Mouse (Mus musculus): ENCODE measurements around the gene Asns.

Gene Asns

DNA sequence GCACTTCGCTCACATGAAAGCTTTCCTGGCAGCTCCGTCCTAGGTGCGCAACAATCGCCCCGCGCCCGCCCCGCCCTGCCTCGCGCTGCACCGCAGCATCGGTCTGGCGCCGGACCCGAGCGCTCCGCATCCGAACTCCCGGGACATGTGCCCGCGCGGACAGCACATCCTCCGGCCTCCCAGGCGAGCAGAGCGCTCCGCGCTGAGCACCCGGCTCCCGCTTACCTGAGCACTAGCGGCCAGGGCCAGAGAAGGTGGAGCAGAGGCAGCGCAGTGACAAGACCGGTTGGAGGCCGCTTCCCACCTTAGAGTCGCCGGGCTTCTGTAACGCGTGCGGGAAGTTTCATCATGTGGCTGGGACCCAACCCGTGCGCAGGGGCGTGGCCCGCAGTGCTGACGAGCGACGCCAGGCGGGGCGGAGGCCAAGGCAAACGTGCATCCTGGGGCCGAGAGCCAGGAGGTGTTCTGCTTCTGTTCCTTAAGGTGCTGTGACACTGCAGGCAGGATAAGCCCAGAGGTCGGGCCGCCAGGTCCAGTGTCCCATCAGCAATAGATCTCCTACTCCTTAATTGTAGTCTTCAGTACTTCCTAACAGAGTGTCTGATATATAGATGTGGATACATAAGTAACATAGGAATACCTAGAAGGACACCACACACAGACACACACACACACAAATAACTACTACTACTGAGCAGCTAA lies at the start of gene Asns:
Gene Asns, minus strand, starts transcription at position 371 of the 702 bp plus-strand sequence.
- DNase-seq: peak; percentile 94

DNA sequence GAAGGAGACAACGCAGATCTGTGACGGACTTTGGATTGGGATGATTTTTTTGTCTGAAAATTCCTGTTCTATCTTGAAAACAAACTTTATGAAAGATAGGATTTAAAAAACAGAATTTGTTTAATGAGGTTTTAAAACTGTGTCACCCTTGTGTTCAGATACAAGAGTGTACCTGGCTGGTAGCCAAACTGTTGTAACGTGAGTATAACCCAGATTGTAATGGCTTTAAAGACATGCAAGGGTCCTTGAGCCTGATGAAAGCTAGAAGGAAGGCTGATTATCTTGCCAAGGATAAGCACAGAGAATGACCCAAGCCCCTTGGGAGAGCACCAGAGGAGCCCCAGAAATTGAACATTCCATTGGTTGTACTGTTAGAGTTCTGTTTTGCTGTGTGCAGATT lies 48.7 kb upstream of the Asns start:
- no peak for DNase-seq

DNA sequence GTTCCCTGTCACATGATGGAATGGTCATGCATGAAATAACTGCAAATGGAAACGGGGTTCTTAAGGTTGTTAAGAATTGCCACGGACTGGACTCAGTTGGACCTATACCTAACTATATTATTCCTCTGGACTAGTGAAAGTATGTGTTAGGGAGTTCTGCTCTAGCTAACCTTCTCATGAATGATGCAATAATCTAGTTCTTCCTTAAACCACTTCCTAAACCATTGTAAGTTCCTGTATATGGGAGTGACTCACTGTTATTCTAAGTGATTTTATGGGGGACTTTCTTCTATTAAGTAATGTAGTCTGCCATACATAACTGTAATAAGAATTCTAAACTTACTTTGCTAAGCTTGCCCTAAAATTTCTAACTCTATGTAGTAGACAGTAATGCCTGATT lies 44.8 kb upstream of the Asns start:
- no peak for DNase-seq

DNA sequence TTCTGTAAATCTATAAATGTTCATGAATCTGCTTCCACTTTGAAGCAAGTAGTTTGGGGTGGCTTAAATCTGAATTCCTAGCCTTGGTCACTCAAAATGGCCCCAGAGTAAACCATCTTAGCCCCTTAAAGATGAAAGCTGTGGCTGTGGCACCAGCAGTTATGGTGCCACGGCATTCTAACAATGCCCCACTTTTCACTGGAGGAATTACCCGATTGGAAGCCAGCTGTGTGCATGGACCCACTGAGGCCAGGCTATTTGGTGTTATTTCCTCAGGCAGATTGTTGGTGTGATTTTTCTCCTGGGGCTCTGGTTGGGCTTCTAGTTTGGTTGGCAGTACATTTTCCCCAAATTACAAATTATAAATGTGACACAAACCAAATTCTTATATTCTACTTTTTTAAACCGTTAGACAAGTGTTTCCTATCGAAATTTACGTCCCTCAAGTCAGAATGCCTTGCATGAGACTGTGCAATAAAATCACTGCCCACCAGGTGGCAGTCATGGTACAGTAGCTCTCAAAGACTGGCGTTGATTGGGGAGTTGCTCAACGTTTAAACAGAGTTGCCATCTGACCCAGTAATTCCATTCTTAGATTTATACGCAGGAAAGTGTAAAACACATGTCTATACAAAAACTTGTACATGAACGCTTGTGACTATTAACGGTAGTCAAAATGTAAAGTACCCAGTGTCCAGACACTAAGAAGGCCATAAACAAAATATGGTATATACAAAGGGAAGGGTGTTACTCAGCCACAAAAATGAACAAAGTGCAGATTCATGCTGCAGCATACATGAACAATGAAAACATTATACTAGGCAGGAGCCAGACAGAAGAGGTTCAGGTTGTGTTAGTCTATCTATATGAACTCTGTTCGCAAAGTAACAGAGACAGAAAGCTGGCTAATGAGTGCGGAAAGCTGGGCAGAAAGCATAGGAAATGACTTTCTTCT lies 40.0 kb upstream of the Asns start:
- DNase-seq: peak; percentile 89

DNA sequence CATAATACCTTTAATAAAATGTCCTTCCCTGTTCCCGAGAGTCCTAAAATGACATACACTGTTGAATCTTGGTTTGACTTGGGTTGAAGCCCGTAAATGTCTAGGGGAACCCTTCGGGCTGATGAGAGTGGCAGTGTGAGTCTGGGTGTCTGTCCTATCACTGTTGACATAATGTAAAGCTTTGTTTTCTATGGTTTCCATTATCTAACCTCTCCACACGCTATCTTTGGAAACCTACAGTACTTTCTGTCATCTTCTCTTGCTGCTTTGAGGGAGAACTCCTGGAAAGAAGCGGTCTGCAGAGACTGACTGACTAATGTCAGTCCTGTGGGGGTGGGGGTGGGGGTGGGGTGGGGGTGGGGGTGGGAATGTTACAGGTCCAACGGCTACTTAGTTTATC lies 39.0 kb upstream of the Asns start:
- no peak for DNase-seq

DNA sequence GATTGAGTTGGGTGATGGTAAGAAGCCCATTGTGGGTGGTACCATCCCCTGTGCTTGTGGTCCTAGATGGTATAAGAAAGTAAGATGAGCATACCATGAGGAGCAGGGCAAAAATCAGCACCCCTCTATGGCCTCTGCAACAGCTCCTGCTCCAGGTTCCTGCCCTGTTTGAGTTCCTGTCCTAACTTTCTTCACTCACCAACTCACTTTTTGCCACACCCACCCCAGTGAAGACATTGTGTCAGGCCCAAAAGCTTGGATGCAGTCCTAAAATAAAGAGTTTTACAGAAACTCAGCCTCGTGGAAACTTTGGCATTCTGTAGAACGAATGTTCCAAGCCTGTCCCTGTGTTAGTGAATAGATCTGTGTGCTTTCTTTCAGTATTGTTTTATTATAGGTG lies 36.1 kb upstream of the Asns start:
- no peak for DNase-seq

DNA sequence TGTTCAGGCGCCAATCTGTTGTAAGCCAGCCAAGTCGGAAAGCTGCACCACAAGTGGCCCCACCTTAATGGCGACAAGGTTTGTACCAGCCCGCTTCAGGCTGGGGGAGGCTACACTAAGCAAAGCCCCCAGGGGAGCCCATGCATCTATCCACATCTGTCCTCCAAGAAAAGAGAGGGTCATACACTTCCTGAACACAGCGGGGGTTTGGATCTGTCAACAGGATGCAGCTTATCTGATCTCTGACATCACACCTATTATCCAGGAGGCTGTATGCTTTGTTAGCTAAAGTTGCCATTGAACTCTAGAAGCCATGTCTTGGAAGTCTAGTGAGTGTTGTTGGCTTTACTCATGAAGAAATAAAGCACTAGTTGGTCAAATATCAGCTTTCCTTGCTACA lies 35.2 kb upstream of the Asns start:
- no peak for DNase-seq

DNA sequence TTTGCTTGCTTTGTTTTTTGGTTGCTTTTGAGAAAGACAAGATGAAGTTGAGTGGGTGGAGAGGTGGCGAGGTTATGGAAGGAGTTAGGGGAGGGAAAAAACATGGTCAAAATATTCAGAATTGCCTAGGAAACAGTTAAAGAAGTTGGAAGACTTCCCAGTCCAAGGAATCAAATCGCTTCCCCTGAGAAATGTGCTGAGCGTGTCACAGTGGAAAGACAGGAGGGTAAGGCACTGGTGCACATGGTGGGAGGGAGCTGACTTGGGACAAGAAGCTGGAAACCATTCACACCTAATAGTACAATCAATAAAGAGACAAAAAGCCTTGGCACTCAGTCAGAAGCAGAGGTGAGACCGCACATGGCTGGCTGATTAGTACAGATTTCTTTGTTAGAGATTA lies 23.2 kb upstream of the Asns start:
- DNase-seq: no peak

DNA sequence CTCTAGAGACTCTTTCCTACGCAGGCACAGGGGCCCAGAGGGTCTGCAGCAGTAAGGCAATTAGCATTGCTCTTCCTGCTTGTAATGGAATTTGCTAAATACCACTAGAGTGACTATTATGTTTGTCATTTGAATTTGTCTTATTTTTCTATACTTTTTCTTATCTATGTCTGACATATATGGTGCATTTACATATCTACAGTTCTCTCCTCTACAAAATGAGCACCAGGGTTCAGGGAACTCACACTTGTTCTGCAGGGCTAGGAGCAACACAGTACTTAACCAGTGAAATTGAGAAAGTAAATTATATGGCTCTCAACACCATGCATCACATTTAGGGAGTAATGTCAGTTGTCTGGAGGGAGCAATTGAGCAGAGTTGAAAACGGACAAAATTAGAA lies 21.2 kb upstream of the Asns start:
- no peak for DNase-seq

DNA sequence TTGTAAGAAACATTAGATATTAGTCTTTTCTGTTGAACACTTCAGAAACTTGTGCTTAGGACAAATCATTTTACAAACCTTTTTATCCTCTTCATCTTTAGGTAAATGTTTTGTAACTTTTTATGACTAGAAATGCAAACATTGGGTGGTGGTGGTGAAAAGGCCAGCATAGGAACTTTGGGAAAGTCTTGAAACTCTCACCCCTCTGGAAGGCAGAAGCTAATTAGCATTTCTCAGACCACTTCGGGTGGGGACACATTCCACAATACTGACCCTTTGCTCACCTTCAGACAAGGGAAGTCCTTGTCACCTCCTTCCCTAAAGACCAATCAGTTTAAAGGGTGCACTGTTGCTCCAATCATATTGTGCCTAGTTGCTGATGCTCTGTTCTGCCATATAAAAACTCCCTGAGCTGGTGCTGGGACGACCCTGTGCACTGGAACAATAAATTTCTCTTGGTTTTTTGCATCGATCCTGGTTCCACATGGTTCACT lies 18.8 kb upstream of the Asns start:
- no peak for DNase-seq

DNA sequence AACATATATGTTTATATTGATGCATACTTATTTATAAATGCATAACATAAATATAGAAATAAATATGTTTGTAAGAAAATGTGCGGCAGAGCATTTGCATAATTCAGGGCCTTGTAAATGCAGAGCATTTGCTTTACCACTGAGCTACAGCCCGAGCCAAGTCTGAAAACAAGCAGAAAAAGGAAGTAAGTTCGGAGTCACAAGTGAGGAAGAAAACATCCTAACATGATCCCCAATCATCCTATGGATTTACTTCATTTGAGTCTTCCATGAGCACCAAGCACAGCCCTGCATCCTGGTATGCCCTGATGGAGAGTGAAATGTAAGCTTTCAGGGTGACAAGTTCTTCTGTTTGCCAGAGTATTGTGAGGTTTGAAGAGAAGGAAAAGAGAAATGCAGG lies 15.2 kb upstream of the Asns start:
- DNase-seq: no peak

DNA sequence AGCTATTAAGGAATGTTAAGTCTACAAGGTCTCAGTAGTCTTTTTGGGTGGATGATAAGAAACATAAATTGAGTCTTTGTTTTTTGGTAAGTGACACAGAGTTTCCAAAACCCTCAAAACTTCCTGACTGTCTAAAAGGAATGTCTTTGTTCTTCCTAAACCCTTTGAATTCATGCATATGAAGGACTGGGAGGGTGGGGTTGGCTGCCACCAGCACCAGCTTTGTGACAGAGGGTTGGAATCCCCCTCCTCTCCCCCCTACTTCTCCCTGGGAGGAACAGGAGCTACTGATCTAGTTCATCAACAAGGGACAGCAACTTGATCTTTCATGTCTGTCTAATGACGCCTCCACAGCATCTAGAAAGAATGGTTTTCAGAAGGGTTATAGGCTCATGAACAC lies 13.7 kb upstream of the Asns start:
- no peak for DNase-seq

DNA sequence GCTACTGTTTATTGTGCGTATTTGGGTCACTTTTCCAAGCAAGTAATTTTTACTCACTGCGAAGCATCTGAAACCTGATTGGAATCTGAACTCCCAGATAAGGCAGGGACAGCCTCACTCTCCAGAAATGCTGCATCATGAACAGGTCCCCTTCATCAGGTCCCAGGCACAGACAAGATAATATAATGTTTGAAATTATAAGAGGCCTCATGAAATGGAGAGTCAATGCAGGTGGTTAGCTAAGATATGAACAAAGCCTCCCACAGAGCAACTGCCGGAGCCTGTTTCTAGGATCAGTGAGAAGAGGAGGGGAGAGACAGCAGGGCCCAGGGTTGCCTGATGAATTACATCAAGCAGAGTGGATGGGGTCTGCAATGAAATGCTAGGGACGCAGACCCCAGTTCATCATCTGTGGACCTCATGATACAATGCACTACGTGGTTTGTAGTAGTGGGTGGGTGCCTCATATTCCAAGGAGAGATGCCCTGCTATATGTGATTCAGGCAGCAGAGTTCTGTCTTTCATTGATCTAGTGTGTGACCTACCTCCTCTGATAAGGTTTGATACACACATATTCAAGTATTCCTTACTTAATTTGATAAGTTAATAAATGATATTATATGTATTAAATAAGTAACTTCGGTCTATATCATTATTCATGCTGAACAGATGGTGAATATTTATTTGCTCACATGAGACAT lies 5.1 kb upstream of the Asns start:
- DNase-seq: peak; percentile 61

DNA sequence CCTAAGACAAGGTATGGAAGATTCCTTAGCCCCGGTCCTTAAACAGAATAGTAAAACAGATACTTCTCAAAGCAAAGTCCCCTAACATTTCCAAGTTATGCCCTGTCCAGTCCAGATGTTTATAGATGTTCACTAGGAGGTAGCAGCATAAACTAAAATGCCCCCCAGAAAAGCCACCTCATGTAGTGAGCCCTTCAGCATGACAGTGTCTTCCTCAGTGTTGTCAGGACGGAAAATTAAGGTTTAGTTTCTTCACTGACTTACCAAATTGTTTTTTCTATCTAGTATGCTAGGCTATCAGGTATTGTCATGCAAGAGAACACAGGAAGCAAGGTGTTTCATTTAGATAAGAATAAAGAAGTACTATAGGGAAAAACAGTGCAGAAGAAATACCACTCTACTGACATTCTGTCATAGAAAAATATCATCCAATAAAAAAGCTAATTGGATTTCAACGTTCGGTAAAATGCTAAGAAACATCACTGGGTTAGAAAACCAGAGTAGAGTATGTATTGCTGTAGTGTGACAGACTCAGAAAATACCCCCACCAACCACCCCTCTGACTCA lies 4.1 kb upstream of the Asns start:
- DNase-seq: no peak

DNA sequence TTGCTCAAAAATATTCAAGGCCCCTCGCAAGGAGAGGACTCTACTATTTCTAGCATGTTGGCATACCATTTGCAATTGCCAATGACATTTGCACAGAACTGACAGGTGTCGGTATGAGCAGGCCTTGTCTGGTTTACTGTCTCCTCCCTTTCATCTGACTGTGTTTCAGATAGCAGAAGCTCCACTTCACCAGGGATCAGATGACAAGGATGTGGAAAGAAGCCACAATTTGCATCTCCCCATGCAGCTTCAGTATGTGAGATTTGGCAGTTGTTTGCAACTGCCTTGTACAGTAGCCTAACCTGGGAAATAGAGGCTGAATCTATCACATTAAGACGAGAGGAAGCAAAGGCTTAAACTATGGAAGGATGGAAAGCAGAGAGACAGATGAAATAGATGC lies 3.6 kb upstream of the Asns start:
- DNase-seq: peak; percentile 18

DNA sequence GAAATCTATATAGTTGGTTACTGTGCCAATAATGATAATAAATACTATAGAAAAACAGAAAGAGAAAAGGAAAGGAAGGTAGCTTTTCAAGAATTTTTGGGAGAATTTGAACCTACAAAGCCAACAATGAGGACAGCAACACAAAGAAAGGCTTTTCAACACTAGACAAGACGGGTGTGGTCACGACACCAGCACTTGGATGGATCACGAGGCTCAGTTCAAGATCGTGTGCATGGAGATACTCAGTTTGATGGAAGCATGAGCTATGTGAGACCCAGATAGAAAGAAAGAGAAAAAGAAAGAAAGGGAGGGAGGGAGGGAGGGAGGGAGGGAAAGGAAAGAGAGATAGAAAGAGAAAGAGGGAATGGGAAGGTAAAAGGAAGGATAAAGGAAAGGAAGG lies 2.8 kb upstream of the Asns start:
- DNase-seq: peak; percentile 32

DNA sequence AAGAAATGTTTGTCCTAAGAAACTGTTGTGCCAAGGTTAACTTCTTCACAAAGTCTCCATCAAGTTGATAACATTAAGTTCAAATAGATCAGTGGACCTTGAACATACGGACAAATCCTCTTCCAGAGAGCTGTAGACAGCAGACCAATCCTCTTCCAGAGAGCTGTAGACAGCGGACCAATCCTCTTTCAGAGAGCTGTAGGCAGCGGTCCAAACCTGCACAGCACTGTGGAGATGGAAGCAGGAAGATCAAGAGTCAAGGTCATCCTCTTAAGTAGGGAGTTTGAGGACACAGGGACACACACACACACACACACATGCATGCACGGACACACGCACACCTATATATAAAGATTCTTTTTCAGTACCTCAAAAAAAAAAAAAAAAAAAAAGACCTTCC lies 612 bp upstream of the Asns start:
- DNase-seq: no peak

DNA sequence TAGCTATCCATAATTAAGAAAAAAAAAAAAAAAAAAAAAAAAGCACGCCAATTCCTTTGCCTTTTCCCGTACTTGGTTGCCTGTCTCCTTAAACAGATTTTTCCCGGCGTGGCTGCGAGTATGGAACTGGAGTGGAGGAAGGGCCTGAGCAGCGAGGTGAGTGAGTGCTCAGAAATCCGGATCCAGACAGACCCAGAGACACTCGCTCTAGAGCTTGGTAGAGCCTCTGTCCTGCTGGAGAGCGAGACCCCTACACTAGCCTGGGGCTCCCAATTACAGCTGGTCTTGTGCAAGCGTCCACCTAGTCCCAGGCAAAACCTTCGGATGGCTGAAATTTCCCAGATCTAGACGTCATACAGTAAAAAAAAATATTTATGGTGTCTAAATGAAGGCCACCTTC lies 603 bp downstream of the Asns start:
- DNase-seq: peak; percentile 43

DNA sequence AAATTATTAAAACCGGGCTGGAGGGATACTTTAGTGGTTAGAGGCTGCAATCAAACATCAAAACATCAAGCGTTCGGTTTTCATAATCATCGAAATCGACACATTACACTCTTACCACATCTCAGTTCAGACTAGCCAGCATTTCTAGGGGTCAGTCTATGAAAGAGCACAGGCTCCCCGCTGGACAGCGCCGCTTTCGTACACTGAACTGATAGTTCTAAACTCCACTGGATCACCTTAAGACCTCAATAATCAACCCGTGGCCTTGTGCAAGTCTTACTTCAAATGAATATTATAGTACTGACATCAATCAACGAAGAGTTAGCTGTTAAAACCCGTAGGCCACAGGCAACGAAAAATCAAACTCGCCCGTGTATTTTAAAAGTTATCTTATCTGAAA lies 1.0 kb downstream of the Asns start:
- peak; percentile 46 for DNase-seq

DNA sequence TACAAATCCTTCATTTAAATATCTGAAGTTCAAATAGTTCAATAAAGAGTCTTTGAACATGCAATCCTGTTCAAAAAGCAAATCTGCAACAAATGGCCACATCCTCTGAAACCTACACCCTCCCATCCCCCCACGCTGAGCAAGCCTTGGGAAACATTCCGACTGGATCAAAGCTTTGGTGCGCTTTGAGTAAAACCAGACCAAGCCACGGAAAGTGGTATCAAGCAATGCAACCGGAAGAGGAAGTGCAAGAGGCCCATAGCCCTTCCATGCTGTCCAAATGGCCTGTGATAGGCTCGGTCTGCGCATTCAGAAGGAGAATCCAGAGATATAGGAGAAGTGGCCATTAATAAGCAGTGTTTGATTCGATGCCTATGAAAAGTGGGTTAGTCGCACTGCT lies 2.6 kb downstream of the Asns start:
- peak; percentile 14 for DNase-seq

DNA sequence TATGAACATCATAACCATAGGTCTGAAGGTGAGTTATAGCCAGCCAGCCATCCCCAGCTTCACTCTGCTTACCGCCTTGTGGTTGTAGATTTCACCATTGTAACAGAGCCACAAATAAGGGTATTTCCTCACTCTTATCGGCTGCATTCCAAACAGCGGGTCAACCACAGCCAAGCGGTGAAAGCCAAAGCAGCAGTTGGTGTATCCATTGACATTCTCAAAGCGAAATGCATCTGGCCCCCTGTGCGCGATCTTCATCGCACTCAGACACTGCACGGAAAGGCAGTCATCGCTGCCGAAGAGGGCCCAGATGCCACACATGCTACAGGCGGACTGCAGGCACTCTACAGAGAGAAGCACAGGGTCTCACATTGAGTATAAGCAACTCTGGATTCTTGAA lies 3.9 kb downstream of the Asns start:
- no peak for DNase-seq

DNA sequence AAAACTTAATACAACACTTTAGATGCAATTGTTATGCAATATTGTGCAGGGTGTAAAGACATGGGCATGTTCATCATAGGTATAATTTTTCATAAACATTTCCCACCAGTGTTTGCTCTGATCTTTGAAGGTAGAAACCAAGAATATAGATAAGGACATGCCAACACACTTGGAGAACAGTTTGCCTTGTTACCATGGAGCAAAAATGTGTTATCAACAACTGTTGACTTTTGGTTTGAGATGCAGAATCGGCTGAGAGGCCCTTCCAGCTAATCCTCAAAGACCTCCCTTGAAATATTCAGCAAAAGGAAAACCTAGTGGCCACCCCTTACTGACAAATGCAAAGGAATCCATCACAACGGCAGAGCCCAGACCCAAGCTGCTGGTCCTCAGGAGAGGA lies 7.0 kb downstream of the Asns start:
- DNase-seq: no peak

Data from liver (tissue).